Mouse (Mus musculus) midbrain, postnatal 0 days (tissue): ENCODE measurements around the gene Spata13. TPM values are rescaled to one million over a fixed set of nuclear protein-coding genes. Genes with fewer than 3 reads are reported as not detected.

ENCODE experiments used
- ATAC-seq: fragments of 200-750 bp; cut with Nextera tagmentation; 2 replicates; pipeline ENCODE4 v1.8.0; 2017; ENCODE audit warnings: moderate number of reproducible peaks, mild to moderate bottlenecking, moderate TSS enrichment, moderate library complexity; ENCODE audit not compliant: low FRiP score
- DNase-seq: peaks from one replicate; pipeline ENCODE4 v3.0.0-alpha.2; 2015; ENCODE audit warnings: low spot score
- H3K27ac ChIP-seq: fragments of 300-500 bp; sonication (generic); 2 replicates; pipeline ENCODE4 v1.5.1; 2014; ENCODE audit warnings: low read depth, mild to moderate bottlenecking, low read length, mixed read lengths
- H3K27me3 ChIP-seq: fragments of 300-500 bp; sonication (generic); 2 replicates; pipeline ENCODE4 v1.6.1; 2014; ENCODE audit warnings: low read length, control low read depth, mixed read lengths; ENCODE audit not compliant: insufficient read depth
- H3K36me3 ChIP-seq: fragments of 300-500 bp; sonication (generic); 2 replicates; pipeline ENCODE4 v1.6.1; 2014; ENCODE audit warnings: low read length, control low read depth, mixed read lengths; ENCODE audit not compliant: insufficient read depth
- H3K4me1 ChIP-seq: fragments of 300-500 bp; sonication (generic); 2 replicates; pipeline ENCODE4 v1.6.1; 2014; ENCODE audit warnings: mild to moderate bottlenecking, control low read depth, antibody characterized with exemption, low read length, mixed read lengths; ENCODE audit not compliant: insufficient read depth
- H3K4me2 ChIP-seq: fragments of 300-500 bp; sonication (generic); 2 replicates; pipeline ENCODE4 v1.6.1; 2014; ENCODE audit warnings: low read depth, mild to moderate bottlenecking, low read length, mixed read lengths; ENCODE audit not compliant: poor library complexity, severe bottlenecking
- H3K4me3 ChIP-seq: fragments of 300-500 bp; sonication (generic); 2 replicates; pipeline ENCODE4 v1.5.1; 2014; ENCODE audit warnings: low read depth, mild to moderate bottlenecking, low read length, moderate library complexity
- H3K9ac ChIP-seq: fragments of 300-500 bp; sonication (generic); replicated peaks from 2 replicates; pipeline ENCODE4 v1.6.1; 2014; ENCODE audit warnings: mild to moderate bottlenecking, low read length, moderate library complexity, mixed read lengths; ENCODE audit not compliant: poor library complexity, severe bottlenecking
- H3K9me3 ChIP-seq: fragments of 300-500 bp; sonication (generic); 2 replicates; pipeline ENCODE4 v1.6.1; 2016; ENCODE audit warnings: low read length, control low read depth
- CTCF ChIP-seq: IDR thresholded peaks from 2 replicates; pipeline ENCODE4 v1.5.1; 2016; ENCODE audit warnings: antibody characterized with exemption, mild to moderate bottlenecking
- WGBS: fragments of 180-500 bp; shearing (Covaris S2); extraction: QIAGEN DNeasy Blood & Tissue Kit; methylation state at CpG from one replicate; pipeline ENCODE4 v1.1.7; 2014; 5-methylcytosine and 5-hydroxymethylcytosine counted together
- polyA plus RNA-seq: library from polyadenylated mRNA; unstranded; fragments of >200 nt; fragmentation: Nextera tagmentation; extraction: Ambion mirVana; gene quantifications from 2 replicates; pipeline ENCODE4 v1.2.1, GENCODE M21; 2015
- total RNA-seq: library from RNA; depleted of rRNA; stranded (reverse); fragments of >200 nt; gene quantifications from 2 replicates; pipeline ENCODE4 v1.2.3, GENCODE M21; 2014

Spata13 gene
- total and polyA plus RNA-seq, 2 experiments from 2014 or later, result 12.4 to 33.0 TPM

DNA sequence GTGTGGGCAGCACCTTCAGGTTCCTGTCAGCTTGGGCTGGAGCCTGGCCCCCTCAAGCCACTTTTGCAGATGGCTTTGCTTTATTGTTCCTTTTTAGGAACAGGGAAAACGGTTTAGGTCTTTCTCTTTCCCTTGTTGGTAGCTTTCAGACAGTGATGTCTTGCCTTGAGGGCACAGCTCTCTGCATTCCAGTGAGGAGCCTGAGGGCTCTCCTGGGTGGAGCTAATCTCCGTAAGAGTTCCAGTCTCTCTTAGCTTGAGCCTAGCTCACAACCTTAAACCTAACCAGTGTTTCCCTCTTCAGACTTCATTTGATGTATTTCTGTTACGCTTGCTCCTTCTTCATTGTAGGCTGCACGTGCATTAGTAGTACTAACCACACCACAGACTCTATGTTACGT is 81.9 kb downstream of the Spata13 start:
- H3K36me3 ChIP-seq, result no peaks in the 10 kb centered on the region
- no peaks in the 10 kb centered on the region for H3K27me3 ChIP-seq
- no peak for TF ChIP-seq CTCF
- H3K4me3 ChIP-seq, result no peak overlapping the region
- no peak overlapping the region for H3K9ac ChIP-seq
- DNase-seq (no peak), ATAC-seq (no peak)
- WGBS, result 86% methylated on average over 5 of the region's 5 CpGs
- H3K27ac ChIP-seq, result no peak overlapping the region
- H3K4me1 ChIP-seq, result no peaks in the 10 kb centered on the region
- no peak overlapping the region for H3K4me2 ChIP-seq
- no peaks in the 10 kb centered on the region for H3K9me3 ChIP-seq

DNA sequence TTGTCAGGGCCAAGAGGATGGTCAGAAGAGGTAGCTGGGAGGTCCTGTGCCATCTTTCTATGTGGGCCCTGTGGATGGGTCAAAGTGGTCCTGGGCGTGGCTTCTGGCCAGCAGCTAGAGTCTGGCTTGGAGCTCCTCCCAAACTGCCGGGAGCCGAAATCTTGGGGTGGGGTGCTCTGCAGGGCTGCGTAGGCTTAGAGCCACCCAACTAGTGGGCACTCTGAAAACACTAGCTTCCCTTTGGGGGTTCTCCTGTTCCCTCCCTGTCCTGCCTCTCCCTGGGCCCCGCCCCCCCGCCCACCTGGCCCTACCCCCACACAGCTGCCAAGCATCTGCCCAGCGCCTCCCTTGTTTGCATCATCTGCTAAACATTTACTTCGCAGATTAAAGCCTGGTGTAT is 87.5 kb downstream of the Spata13 start:
- H3K4me1 ChIP-seq, result 0 out of 2 replicates have a peak, but pooled peaks cover 3% of the 10 kb centered on the region
- H3K4me3 ChIP-seq, result no peak overlapping the region
- DNase-seq, result no peak
- no peaks in the 10 kb centered on the region for H3K36me3 ChIP-seq
- H3K27me3 ChIP-seq, result no peaks in the 10 kb centered on the region
- H3K4me2 ChIP-seq, result no peak overlapping the region
- no peak overlapping the region for H3K27ac ChIP-seq
- WGBS, result 72% methylated on average over 8 of the region's 8 CpGs
- no peaks in the 10 kb centered on the region for H3K9me3 ChIP-seq
- ATAC-seq, result no peak
- no peak overlapping the region for H3K9ac ChIP-seq
- no peak for TF ChIP-seq CTCF

- no peak overlapping the region for H3K4me2 ChIP-seq
- TF ChIP-seq CTCF, result no peak
- 0 out of 2 replicates have a peak, but pooled peaks cover 3% of the 10 kb centered on the region for H3K4me1 ChIP-seq
- no peaks in the 10 kb centered on the region for H3K9me3 ChIP-seq
- no peak overlapping the region for H3K9ac ChIP-seq
- H3K27me3 ChIP-seq, result no peaks in the 10 kb centered on the region
- DNase-seq (no peak), ATAC-seq (no peak)
- H3K4me3 ChIP-seq, result no peak overlapping the region
- 78% methylated on average over 3 of the region's 3 CpGs for WGBS
- no peak overlapping the region for H3K27ac ChIP-seq
- H3K36me3 ChIP-seq, result no peaks in the 10 kb centered on the region
These were observed 88.1 kb downstream of the Spata13 start for GRCm38 (mm10) chr14:60721938-60722337.

DNA sequence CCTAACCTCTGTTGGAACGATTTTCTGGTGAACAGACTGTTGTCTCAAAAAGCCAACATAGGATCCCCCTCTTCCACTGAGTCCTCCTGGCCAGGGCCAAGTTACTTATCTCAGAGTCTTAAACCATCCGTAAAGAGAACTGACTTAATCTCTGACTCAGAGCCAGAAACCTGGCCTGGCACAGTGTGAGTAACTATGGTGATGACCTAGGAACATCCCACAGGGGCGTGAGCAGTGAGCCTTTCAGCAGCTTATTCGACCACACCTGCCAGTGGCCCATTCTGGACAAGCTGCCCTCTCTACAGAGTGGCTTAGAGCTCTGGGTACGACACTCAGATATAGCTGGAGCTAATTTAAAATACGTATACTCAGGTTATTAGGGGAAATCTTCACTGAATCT is 92.3 kb downstream of the Spata13 start:
- H3K27me3 ChIP-seq, result no peaks in the 10 kb centered on the region
- H3K9me3 ChIP-seq, result no peaks in the 10 kb centered on the region
- no peak for ATAC-seq
- H3K4me2 ChIP-seq, result no peak overlapping the region
- H3K4me3 ChIP-seq, result no peak overlapping the region
- H3K36me3 ChIP-seq, result no peaks in the 10 kb centered on the region
- H3K4me1 ChIP-seq, result 0 out of 2 replicates have a peak, but pooled peaks cover 3% of the 10 kb centered on the region
- 52% methylated on average over 6 of the region's 6 CpGs for WGBS
- H3K27ac ChIP-seq, result no peak overlapping the region
- TF ChIP-seq CTCF, result no peak
- no peak overlapping the region for H3K9ac ChIP-seq
- peak; percentile 75 for DNase-seq

- ATAC-seq (0 out of 2 replicates have a peak, but pooled peaks have one; percentile 38), DNase-seq (no peak)
- H3K4me2 ChIP-seq, result no peak overlapping the region
- no peaks in the 10 kb centered on the region for H3K27me3 ChIP-seq
- TF ChIP-seq CTCF, result no peak
- 65% methylated on average over 4 of the region's 4 CpGs for WGBS
- no peaks in the 10 kb centered on the region for H3K9me3 ChIP-seq
- H3K4me1 ChIP-seq, result 0 out of 2 replicates have a peak, but pooled peaks cover 3% of the 10 kb centered on the region
- H3K4me3 ChIP-seq, result no peak overlapping the region
- H3K36me3 ChIP-seq, result no peaks in the 10 kb centered on the region
- no peak overlapping the region for H3K27ac ChIP-seq
- H3K9ac ChIP-seq, result no peak overlapping the region; the same call in 1 of the 2 replicates
These were observed 93.3 kb downstream of the Spata13 start for GRCm38 (mm10) chr14:60727130-60727529.

DNA sequence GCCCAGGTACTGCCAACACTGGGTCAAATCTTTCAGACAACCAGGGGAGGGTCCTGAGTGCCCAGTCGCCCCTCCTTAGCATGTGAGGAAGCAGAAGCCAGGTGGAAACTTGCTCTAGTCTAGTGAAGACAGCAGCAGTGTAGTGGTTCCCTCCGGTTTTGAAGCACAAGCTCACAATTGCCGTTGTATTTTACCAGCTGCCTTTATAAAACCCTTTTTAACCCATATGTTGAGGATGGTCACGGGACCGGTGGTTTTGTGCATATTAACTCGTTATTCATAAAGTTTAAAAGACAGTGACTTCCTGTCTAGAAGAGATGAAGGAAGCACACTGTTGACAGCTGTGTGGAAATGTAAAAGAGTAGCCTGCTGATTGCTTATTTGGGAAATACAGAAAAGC is 98.3 kb downstream of the Spata13 start:
- Histone ChIP-seq H3K36me3 (no peaks in the 10 kb centered on the region), H3K4me2 (no peak overlapping the region), H3K4me3 (no peak overlapping the region), H3K9me3 (no peaks in the 10 kb centered on the region), H3K9ac (no peak overlapping the region), H3K27me3 (no peaks in the 10 kb centered on the region), H3K4me1 (peaks cover 17% of the 10 kb centered on the region; the same call in 1 of the 2 replicates), H3K27ac (no peak overlapping the region)
- no peak for TF ChIP-seq CTCF
- ATAC-seq (no peak), DNase-seq (no peak)
- 51% methylated on average over 6 of the region's 6 CpGs for WGBS
